Mouse (Mus musculus) v-Abl transformed pro-B cells (cell line): ENCODE measurements around the gene Chrdl2.

Experiments
- in situ Hi-C, 2 experiments: fragments of 400-800 bp; cut with MboI; formaldehyde crosslinking; loops; one replicate each; pipeline ENCODE4 v1.15.1; 2025; ENCODE audit not compliant: unreplicated experiment in 2 of 2

The Chrdl2 gene

DNA sequence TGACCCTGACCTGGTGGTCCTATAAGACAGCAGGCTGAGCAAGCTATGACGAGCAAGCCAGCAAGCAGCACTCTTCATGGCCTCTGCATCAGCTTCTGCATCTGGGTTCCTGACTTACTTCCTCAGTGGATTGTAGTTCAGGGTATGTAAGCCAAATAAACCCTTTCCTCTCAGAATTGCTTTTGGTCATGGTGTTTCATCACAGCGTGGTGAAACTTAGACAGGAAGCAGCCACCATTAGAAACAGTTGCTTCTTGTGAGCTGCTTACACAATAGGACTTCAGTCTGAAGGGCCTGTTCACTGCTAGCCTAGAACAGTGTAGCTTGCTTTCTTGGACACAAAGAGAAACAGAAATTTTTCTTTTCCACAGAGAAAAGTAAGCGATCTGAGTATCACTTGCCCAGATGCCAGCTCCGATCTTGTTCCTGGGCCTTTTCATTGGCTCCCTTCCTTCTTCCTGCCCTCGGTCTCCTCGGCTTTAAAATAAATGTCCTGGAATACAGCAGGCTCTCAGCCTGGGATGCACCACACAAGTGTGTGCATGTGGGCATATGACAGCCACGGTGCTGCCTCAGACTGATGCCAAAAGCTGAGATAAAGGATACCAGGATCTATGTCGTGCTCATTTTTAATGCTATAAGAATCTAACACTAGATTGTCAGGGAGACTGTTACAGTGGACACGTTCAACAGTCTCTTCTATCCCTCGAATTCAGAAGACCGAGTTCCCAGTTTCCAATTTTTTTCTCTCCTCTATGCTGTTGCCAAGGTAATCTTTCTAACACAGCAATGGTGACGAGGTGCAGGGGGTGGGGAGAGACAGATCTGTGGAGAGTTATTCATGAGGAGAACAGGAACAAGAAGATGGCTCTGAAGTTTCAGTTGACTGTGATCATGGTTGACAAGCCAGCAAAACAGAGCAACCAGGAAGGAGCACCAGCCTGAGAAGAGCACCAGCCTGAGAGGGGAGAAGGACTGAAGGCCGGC, 23.4 kb upstream of the Chrdl2 start:
- in situ Hi-C loops, result loop anchor here (10.0 kb wide), 2 partner anchors 48 to 142 kb away; partner anchors contain the start of gene Pold3 (in 1 of the 2)

DNA sequence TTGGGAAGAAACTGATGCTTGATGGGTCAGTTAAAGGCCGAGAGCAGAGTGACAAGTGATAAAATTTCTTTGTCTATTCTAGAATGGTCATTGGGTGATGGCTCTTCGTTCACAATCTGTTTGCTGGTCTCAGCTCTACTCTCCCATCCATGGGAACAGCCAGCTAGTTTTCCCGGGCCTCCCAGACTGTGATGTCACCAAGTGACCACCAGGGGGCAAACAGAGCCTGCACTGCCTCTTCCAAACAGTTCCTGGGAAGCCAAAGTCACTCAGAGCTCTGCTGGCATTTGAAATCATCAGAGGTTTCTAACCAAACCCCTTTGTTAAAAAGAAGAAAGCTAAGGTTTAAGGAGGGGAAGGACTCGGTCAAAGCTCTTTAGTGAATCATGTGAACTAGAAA, 17.2 kb upstream of the Chrdl2 start:
- in situ Hi-C loops, result loop anchor here (10.0 kb wide), 2 partner anchors 54 to 136 kb away; partner anchors contain the start of gene Pold3 (in 1 of the 2)

DNA sequence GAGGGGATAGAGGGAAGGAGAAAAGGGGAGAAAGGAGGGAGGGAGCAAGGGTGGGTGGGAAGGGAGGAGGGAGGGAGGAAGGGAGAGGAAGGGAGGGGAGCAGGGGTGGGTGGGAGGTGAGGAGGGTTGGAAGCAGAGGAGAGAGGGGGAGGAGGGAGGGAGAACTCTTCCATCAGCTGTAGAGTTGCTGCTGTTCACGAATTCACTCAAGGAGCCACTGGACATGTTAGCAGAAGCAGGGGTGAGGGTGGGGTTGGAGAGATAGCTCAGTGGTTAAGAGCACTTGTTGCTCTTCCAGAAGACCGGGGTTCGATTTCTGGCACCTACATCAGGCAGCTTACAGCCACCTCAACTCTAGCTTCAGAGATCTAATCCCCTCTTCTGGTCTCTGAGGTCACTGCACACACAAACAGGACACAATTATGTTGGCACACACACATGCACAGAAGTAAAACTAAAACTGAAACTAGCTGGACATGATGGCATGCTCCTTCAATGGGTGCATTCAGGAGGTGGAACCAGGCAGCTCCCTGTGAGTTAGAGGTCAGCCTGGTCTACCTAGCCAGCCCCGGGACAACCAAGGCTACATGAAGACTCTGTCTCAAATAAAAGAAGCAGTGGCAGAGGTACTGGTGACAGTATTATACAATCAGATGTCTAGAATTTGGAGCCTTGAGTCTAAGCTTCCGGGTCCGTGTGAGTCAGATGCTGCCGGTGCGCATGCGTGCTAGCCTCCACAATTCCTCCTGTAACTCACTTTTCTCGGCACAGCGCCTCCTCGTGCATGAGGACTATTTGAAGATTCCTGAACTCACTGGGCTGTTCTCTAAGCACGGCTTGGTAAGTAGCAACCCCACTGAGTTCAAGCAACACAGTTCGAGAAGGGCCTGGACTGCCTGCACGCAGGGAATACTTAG, 15.9 kb upstream of the Chrdl2 start:
- in situ Hi-C loops, result loop anchor here (10.0 kb wide), 2 partner anchors 55 to 135 kb away; partner anchors contain the start of gene Pold3 (in 1 of the 2)

DNA sequence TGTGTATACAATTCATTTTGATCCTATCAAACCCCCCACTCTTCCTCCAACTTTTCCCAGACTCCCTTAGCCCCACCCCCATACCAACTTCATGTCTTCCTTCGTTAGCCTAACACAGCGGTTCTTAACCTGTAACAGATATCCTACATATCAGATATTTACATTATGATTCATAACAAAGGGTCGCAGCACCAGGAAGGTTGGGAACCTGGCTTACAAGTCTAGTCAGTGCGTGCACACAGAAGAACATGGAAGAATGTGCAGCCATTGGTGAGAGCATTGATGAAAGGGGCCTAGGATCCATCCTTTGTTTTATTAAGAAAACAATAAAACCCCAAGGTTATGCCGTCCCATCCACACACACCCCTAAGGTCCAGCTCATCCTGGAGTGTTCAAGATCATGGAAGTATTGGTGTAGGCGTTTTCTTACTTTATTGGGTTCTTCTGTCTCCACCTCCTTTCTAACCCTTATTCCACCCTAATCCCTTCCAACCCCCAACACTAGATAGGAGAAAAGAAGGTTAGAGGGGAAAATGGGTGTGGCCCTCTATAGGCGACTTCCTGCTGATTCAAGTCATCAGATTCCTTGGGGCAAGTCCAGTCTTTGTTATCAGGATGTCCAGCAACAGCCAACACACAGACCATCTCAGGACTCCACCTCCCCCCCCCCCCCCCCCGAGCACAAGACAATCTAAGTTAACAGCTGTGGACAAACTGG, 14.8 kb upstream of the Chrdl2 start:
- in situ Hi-C loops, result no loop called here

DNA sequence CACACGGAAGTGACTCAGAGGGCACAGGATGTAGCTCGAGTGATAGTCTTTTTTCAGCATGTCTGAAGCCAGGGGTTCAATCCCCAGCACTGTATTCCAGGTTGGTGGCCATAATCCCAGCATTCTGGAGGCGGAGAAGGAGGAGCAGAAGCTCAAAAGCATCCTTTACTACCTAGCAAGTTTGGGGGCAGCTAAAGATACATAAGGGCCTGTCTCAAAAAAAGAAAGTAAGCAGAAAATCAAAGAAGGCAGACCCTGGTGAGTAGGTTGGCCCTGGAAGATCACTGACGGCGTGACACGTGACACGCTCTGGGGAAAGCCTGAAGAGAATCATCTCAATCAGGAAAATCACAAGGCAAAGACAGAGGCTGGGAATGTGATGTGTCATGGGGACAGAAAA, 12.8 kb upstream of the Chrdl2 start:
- in situ Hi-C loops, result no loop called here

DNA sequence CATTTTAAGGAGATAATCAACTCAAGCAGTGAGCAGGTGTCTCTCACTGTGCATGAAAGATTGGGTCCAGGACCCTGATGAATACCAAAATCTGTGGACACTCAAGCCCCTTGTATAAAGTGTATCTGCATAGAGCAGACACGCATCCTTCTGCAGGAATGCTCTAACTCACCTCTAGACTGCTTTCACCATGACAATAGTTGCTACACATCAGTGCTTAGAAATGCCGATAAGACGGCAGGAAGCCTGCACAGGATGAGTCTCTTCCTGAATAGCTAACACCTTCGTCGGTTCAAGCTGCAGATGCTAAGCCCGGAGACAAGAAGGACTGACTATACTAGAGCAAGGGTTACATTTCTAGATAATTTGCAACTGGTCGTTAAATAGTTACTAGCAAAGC, 10.8 kb upstream of the Chrdl2 start:
- in situ Hi-C loops, result no loop called here

DNA sequence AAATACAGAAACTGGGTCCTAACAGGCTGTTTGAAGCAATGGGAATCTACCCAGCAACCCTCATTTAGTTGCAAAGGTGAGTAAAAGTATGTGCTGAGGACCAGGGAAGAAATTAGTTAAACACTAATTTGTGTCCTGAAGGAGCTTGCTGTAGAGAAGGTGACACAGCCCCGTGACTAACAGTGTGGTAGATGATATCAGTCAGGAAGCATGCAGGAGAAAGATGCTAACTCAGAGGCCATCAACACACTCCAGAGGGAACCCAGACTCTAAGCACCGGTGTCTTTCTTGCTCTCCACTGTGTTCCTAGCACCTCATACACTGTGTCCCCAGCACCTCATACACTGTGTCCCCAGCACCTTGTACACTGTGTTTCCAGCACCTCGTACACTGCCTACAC, 7.3 kb upstream of the Chrdl2 start:
- in situ Hi-C loops, result no loop called here

DNA sequence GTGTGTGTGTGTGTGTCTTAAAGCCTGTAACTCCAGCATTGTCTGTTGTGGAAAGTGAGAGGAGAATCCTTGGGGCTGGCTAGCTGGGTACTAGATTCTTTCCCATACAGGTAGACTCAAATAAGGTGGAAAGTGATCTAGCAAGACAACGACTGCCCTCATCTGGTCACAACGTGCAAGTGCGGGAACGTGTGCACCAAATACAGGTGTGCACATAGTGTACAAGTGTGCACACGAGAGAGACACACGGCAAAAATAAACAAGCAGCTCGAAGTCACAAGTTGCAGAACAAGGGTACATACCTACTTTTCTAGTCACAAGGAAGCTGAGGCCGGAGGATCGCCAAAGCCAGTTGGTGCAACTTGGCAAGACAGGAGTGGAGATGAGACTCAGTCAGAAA, 2.2 kb upstream of the Chrdl2 start:
- in situ Hi-C loops, result loop anchor here (5.0 kb wide), 1 partner anchor 76 kb away; no protein-coding TSS in a partner anchor

DNA sequence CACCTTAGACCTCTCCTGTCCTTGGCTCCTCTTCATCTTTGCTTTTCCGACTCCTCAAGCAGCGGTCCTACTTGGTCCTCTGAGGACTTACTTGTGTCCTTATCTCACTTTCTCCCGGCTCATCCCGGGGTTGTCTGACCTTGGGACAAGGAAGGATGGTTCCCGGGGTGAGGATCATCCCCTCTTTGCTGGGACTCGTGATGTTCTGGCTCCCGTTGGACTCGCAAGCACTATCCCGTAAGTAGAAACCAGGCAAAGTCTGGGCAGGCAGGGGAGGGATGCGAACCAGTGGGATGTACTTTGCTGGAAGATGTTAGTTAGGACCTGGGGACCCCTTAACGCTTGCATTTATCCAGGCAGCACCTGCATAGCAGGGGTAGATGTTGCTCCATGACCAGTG, 439 bp downstream of the Chrdl2 start:
- in situ Hi-C loops, result no loop called here

DNA sequence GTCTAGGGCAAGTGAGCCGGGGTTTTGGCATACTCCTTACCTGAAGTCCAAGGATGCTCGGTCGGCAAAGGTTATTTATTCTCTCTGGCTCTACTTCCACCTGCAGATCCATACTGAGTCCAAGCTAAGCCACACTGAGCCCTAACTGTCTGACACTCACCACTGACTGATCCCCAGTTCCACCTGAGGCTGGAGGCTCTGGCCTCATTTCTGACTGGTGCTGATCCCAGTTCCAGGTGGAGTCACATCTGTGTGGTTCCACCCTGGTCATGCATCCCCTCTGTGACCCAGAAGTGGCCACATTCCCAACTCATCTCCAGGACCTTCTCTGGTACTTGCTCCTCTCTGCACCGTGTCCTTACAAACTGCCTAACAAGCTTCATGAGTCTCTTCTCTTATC, 2.8 kb downstream of the Chrdl2 start:
- in situ Hi-C loops, result no loop called here

DNA sequence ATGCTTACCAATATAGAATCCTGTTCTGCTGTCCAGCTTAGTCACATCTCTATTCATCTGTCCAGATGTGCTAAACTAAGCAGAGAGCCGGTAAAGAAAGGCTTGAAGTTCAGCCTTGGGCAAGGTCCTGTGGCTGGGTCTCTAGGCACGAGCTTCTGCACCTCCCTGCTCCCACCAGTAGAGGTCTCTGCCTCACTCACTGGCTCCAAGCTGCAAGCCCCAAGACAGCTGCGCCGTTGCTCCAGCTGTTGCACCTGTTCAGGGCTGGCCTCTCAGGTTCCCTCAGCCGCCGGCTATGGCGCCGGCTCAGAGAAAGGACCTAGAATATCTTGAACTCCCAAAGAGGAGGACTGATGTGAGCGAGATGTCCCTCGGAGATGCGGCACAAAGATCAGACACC, 3.7 kb downstream of the Chrdl2 start:
- in situ Hi-C loops, result loop anchor here in 1 of 2 experiments (10.0 kb wide), 1 partner anchor 165 kb away; the partner anchor contains the start of gene Kcne3

DNA sequence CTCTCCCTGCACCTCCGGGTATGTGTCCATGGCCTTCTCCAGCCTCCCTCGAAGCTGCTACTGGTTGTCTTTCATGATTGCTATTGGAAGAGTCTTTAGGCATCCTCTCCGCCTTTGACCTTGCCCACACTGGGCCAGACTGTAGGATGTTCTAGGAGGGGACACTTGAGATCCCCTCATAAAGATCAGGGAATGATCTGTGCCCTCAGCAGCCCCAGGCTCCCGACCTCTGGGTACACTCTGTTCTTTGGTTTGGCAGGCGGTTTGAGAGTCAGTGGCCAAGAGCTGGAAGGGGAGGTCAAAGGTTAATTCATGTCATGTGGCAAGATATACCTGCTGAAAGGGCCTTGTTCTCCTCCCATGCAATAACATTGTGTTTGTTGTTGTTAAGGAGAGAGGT, 4.7 kb downstream of the Chrdl2 start:
- in situ Hi-C loops, result loop anchor here in 1 of 2 experiments (10.0 kb wide), 1 partner anchor 164 kb away; the partner anchor contains the start of gene Kcne3

DNA sequence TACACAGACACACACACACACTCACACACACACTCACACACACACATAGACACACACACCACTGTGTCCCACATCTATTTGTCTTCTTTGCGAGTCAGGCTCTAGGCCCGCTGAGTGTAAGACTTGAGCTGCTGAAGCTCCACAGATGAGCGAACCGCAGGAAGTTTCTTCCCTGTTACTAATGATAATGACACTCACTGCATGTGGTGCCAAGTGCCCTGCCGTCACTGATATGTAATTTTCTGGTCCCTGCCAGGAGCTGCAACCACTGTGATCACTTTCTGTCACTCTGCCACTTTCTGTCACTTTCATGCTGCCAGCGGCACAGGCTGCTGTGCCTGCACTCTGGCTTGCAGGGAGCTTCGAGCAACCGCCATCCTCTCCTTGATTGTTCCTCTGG, 6.1 kb downstream of the Chrdl2 start:
- in situ Hi-C loops, result loop anchor here in 1 of 2 experiments (10.0 kb wide), 1 partner anchor 163 kb away; the partner anchor contains the start of gene Kcne3

DNA sequence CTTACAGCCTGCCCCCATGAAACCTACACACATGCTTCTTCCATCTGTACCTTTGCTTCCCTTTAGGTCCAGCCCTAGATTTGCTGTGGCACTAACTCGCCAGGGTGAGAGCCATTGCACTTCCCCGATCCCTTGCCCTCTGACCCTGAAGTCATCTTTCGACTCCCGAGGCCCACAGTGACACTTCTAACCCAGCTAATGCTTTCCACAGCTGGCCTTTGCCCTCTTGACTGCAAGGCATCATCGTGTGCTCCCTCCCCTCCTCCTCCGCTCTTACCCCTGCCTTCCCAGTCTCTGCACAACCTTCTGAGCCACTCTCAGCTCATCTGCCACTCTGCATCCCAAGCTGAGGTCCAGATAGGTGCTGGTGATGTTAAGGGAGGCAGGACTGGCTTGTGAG, 6.5 kb downstream of the Chrdl2 start:
- in situ Hi-C loops, result loop anchor here in 1 of 2 experiments (10.0 kb wide), 1 partner anchor 162 kb away; the partner anchor contains the start of gene Kcne3

DNA sequence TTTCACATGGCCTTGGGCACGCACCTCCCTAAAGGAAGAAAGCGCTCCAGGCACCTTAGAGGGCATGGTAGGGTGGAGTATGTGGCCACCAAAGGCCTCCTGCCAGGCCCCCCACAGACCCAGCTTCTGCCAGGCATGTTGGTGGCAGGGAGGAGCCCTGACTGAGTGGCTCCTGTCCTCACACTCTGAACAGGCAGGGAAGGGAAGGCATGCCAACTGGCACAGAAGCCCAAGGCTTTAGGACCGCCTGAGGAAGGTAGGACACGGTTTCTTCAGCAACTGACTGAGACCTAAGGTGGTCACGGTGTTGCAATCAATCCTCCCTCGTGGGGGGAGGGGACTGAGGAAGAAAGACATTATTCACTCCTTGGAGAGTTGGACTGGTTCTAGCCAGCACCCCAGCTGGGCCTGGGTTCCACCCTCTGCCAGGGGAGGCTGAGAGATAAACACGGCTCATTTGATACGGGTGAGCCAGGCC, 8.2 kb downstream of the Chrdl2 start:
- in situ Hi-C loops, result loop anchor here in 1 of 2 experiments (10.0 kb wide), 1 partner anchor 161 kb away; the partner anchor contains the start of gene Kcne3

DNA sequence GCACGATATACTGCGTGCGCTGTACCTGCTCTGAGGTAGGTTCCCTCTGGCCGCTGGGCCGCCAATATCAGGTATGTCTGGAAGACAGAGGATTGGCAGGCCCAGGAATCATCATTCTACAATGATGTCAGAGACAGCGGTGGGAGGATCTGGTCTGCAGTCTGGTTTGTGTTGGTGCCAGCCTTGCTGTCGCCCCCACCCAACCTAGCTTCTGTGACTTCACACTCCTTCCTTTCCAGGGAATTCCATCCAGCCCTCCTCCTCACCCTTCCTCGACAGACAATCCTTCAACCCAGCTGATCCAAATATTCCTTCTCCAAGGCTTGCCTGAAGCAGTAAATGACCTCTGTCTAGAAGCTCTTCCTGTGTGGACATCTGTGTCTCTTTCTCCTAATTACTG, 11.1 kb downstream of the Chrdl2 start:
- in situ Hi-C loops, result loop anchor here in 1 of 2 experiments (10.0 kb wide), 1 partner anchor 158 kb away; the partner anchor contains the start of gene Kcne3

DNA sequence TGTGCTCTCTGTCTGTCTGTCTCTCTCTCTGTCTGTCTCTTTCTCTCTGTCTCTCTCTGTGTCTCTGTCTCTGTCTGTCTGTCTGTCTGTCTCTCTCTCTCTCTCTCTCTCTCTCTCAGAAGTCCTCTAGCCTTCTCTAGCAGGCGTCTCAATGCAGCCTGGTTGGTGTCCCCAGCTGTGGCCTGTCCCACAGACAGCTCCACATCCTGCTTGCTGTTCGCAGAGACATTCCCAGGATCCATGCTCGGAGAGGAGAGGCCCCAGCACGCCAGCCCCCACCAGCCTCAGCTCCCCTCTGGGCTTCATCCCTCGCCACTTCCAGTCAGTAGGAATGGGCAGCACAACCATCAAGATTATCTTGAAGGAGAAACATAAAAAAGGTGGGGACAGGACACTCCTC, 21.4 kb downstream of the Chrdl2 start:
- in situ Hi-C loops, result no loop called here

DNA sequence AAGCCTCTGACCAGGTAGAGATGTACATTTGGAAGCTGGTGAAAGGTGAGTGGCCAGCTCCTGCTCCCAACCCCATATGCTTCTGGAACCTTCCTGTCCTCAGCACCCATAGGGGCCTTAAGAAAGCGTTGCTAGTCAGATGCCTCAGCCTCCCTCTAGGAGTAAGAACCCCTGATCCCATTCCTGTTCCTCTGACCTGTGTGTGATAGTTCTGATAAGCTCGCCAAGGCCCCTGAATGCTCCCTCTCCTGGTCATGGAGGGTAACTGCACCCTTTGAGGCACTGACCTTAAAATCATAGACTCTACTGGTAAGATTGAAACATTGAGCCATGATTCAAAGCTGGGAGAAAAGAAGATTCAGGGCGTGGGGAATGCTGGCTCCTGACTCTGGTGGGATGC, 23.3 kb downstream of the Chrdl2 start:
- in situ Hi-C loops, result no loop called here

DNA sequence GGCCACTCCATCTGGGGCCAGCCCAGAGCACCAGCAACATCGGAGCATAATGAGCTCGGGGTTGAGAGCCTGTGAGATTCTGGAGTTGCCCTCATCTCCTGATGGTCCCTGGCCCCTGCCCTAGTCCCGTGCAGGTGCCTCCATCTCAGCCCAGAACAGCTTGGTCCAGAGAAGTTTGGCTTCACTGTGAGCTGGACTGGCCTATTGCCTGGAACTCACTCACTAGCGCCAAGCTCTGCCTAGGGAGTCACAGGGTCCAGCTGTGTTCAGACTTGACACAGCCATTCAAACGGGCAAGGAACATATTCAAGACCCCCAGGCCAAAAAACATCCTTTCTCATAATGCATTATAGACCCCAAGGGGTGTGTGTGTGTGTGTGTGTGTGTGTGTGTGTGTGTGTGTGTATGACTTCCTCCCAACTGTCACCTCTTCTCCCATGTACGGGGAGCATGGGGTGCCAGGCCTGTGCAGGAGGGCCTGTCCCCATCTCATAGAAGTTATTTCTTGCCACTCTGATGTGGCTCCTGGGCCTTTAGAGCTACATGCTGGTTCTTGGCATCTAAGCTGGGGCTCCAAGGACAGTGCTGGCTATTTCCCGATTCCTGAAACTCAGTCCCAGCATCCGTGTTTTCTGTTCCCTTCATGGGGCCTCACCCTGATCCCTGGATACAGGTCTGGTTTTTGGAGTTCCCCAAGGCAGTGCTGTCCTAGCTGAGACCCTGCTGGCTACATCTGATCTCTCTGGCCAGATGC, 25.2 kb downstream of the Chrdl2 start:
- in situ Hi-C loops, result no loop called here
